Mouse (Mus musculus): ENCODE results near the gene Hoxa4. TPM values are rescaled to one million over a fixed set of nuclear protein-coding genes. Genes with fewer than 3 reads are reported as not detected.

Hoxa4 gene
- total RNA-seq, 1 experiment = 0.13 TPM

GRCm38 (mm10) chr6:52174968-52175751 lies 16.4 kb downstream of the Hoxa4 start:
- no peaks in the 10 kb centered on the region for H3K36me3 ChIP-seq (ENCODE audit: control insufficient read depth, insufficient read depth, low read length, poor library complexity, severe bottlenecking)
- H3K9me3 ChIP-seq (ENCODE audit: control insufficient read depth, insufficient read depth, low read depth, low read length) = no peaks in the 10 kb centered on the region
- DNase-seq (ENCODE audit: low read depth, low spot score) = no peak
- H3K27ac ChIP-seq (ENCODE audit: insufficient read depth, low read depth, low read length, poor library complexity, severe bottlenecking) = no peak overlapping the region
- H3K4me3 ChIP-seq (ENCODE audit: insufficient read depth in 1 of 2, low read depth in 1 of 2, low read length in 2 of 2, poor library complexity in 1 of 2, severe bottlenecking in 1 of 2) = peak overlapping the region; percentile 19 to 62; a peak in 3 of 4 replicates
- H3K9ac ChIP-seq (ENCODE audit: insufficient read depth, low read depth, low read length, poor library complexity, severe bottlenecking) = 0 out of 2 replicates have a peak overlapping the region, but pooled peaks have one; percentile 13
- TF ChIP-seq CHD2 (IDR thresholded peaks at IDR 0.05; ENCODE audit: low read depth, low read length) (no peak), HCFC1 (IDR thresholded peaks at IDR 0.05; ENCODE audit: borderline replicate concordance, insufficient read depth, low read length) (no peak), MAFK (IDR thresholded peaks at IDR 0.05; ENCODE audit: insufficient read depth, low read depth, low read length) (no peak), ZNF384 (IDR thresholded peaks at IDR 0.05; ENCODE audit: low read depth, low read length) (no peak), ZC3H11A (IDR thresholded peaks at IDR 0.05; ENCODE audit: borderline replicate concordance, low read depth, low read length) (no peak)
- peaks cover 0 to 2% of the 10 kb centered on the region in 2 experiments; a peak in 2 of 4 replicates for H3K4me1 ChIP-seq (ENCODE audit: control insufficient read depth in 2 of 2, insufficient read depth in 2 of 2, low read length in 2 of 2, poor library complexity in 1 of 2)
- in situ Hi-C loops (cut with MboI; ENCODE audit: low sequenced_read_pairs in 2 of 2, unreplicated experiment in 2 of 2) = loop anchor here in 1 of 2 experiments (10.0 kb wide), 1 partner anchor 140 kb away; the partner anchor contains the start of gene Evx1

- no peaks in the 10 kb centered on the region for H3K9me3 ChIP-seq (ENCODE audit: control insufficient read depth, insufficient read depth, low read depth, low read length)
- no peaks in the 10 kb centered on the region for H3K36me3 ChIP-seq (ENCODE audit: control insufficient read depth, insufficient read depth, low read length, poor library complexity, severe bottlenecking)
- TF ChIP-seq HCFC1 (IDR thresholded peaks at IDR 0.05; ENCODE audit: borderline replicate concordance, insufficient read depth, low read length) (no peak), CHD2 (IDR thresholded peaks at IDR 0.05; ENCODE audit: low read depth, low read length) (no peak), ZC3H11A (IDR thresholded peaks at IDR 0.05; ENCODE audit: borderline replicate concordance, low read depth, low read length) (no peak), MAFK (IDR thresholded peaks at IDR 0.05; ENCODE audit: insufficient read depth, low read depth, low read length) (no peak), ZNF384 (IDR thresholded peaks at IDR 0.05; ENCODE audit: low read depth, low read length) (no peak)
- H3K27ac ChIP-seq (ENCODE audit: insufficient read depth, low read depth, low read length, poor library complexity, severe bottlenecking) = no peak overlapping the region
- no peak for DNase-seq (ENCODE audit: low read depth, low spot score)
- H3K9ac ChIP-seq (ENCODE audit: insufficient read depth, low read depth, low read length, poor library complexity, severe bottlenecking) = no peak overlapping the region
- no peak overlapping the region for H3K4me3 ChIP-seq (ENCODE audit: insufficient read depth in 1 of 2, low read depth in 1 of 2, low read length in 2 of 2, poor library complexity in 1 of 2, severe bottlenecking in 1 of 2)
- in situ Hi-C loops (cut with MboI; ENCODE audit: low sequenced_read_pairs in 2 of 2, unreplicated experiment in 2 of 2) = loop anchor here in 1 of 2 experiments (10.0 kb wide), 1 partner anchor 141 kb away; the partner anchor contains the start of gene Evx1
- peaks cover 2 to 3% of the 10 kb centered on the region in 2 experiments; a peak in 1 of 4 replicates for H3K4me1 ChIP-seq (ENCODE audit: control insufficient read depth in 2 of 2, insufficient read depth in 2 of 2, low read length in 2 of 2, poor library complexity in 1 of 2)
Measured at GRCm38 (mm10) chr6:52173648-52174047, 17.9 kb downstream of the Hoxa4 start.

- DNase-seq (ENCODE audit: low read depth, low spot score) = peak; percentile 93
- H3K4me1 ChIP-seq (ENCODE audit: control insufficient read depth in 2 of 2, insufficient read depth in 2 of 2, low read length in 2 of 2, poor library complexity in 1 of 2) = peaks cover 2 to 3% of the 10 kb centered on the region in 2 experiments; a peak in 1 of 4 replicates
- TF ChIP-seq CHD2 (IDR thresholded peaks at IDR 0.05; ENCODE audit: low read depth, low read length) (peak; percentile 63; the same call in 1 of the 2 replicates), MAFK (IDR thresholded peaks at IDR 0.05; ENCODE audit: insufficient read depth, low read depth, low read length) (no peak)
- H3K36me3 ChIP-seq (ENCODE audit: control insufficient read depth, insufficient read depth, low read length, poor library complexity, severe bottlenecking) = no peaks in the 10 kb centered on the region
- no peaks in the 10 kb centered on the region for H3K9me3 ChIP-seq (ENCODE audit: control insufficient read depth, insufficient read depth, low read depth, low read length)
- in situ Hi-C loops (cut with MboI; ENCODE audit: low sequenced_read_pairs in 2 of 2, unreplicated experiment in 2 of 2) = loop anchor here in 1 of 2 experiments (10.0 kb wide), 1 partner anchor 142 kb away; the partner anchor contains the start of gene Evx1
- peak overlapping the region; percentile 58 to 61 for H3K4me3 ChIP-seq (ENCODE audit: insufficient read depth in 1 of 2, low read depth in 1 of 2, low read length in 2 of 2, poor library complexity in 1 of 2, severe bottlenecking in 1 of 2)
- peak overlapping the region; percentile 50; the same call in 1 of the 2 replicates for H3K9ac ChIP-seq (ENCODE audit: insufficient read depth, low read depth, low read length, poor library complexity, severe bottlenecking)
- H3K27ac ChIP-seq (ENCODE audit: insufficient read depth, low read depth, low read length, poor library complexity, severe bottlenecking) = no peak overlapping the region
Measured at GRCm38 (mm10) chr6:52172501-52172900, 19.1 kb downstream of the Hoxa4 start.

DNA sequence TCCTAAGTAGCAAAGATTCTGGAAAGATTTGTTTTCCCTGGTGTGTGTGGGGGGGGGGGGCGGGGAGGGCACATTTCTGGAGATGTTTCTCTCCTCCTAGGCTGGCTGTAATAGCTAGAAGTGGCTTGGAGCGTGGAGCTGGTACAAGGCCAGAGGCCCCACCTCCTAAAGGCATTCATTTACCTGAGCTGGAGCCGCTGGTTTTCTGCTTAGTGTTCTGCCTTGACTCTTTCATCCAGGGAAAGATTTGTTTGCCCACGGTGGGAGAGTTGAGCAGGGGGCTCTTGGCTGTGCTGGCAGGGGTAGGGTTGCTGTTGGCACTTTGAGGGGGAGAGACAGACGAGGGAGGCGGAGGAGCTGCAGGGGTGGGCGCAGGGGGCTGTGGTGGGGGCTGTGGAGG lies 19.6 kb downstream of the Hoxa4 start:
- Histone ChIP-seq H3K27ac (ENCODE audit: insufficient read depth, low read depth, low read length, poor library complexity, severe bottlenecking) (no peak overlapping the region), H3K9ac (ENCODE audit: insufficient read depth, low read depth, low read length, poor library complexity, severe bottlenecking) (no peak overlapping the region), H3K4me3 (ENCODE audit: insufficient read depth in 1 of 2, low read depth in 1 of 2, low read length in 2 of 2, poor library complexity in 1 of 2, severe bottlenecking in 1 of 2) (peak overlapping the region; percentile 58 to 61), H3K4me1 (ENCODE audit: control insufficient read depth in 2 of 2, insufficient read depth in 2 of 2, low read length in 2 of 2, poor library complexity in 1 of 2) (peaks cover 2 to 3% of the 10 kb centered on the region in 2 experiments; a peak in 1 of 4 replicates), H3K36me3 (ENCODE audit: control insufficient read depth, insufficient read depth, low read length, poor library complexity, severe bottlenecking) (no peaks in the 10 kb centered on the region), H3K9me3 (ENCODE audit: control insufficient read depth, insufficient read depth, low read depth, low read length) (no peaks in the 10 kb centered on the region)
- TF ChIP-seq MAFK (IDR thresholded peaks at IDR 0.05; ENCODE audit: insufficient read depth, low read depth, low read length) (no peak), HCFC1 (IDR thresholded peaks at IDR 0.05; ENCODE audit: borderline replicate concordance, insufficient read depth, low read length) (no peak), ZC3H11A (IDR thresholded peaks at IDR 0.05; ENCODE audit: borderline replicate concordance, low read depth, low read length) (no peak), CHD2 (IDR thresholded peaks at IDR 0.05; ENCODE audit: low read depth, low read length) (no peak), ZNF384 (IDR thresholded peaks at IDR 0.05; ENCODE audit: low read depth, low read length) (no peak)
- in situ Hi-C loops (cut with MboI; ENCODE audit: low sequenced_read_pairs in 2 of 2, unreplicated experiment in 2 of 2) = loop anchor here in 1 of 2 experiments (10.0 kb wide), 1 partner anchor 143 kb away; the partner anchor contains the start of gene Evx1
- no peak for DNase-seq (ENCODE audit: low read depth, low spot score)
